Mouse (Mus musculus): ENCODE data around the gene Iqgap1. TPM values are rescaled to one million over a fixed set of nuclear protein-coding genes. Genes with fewer than 3 reads are reported as not detected.
"Not testable (repeated sequence)": the region's sequence is repeated elsewhere in the genome, so short reads cannot be mapped to it uniquely, and the experiment has no call there.

The Iqgap1 gene
- total RNA-seq, 2 experiments from 2014 or later = 40.9 to 43.2 TPM

DNA sequence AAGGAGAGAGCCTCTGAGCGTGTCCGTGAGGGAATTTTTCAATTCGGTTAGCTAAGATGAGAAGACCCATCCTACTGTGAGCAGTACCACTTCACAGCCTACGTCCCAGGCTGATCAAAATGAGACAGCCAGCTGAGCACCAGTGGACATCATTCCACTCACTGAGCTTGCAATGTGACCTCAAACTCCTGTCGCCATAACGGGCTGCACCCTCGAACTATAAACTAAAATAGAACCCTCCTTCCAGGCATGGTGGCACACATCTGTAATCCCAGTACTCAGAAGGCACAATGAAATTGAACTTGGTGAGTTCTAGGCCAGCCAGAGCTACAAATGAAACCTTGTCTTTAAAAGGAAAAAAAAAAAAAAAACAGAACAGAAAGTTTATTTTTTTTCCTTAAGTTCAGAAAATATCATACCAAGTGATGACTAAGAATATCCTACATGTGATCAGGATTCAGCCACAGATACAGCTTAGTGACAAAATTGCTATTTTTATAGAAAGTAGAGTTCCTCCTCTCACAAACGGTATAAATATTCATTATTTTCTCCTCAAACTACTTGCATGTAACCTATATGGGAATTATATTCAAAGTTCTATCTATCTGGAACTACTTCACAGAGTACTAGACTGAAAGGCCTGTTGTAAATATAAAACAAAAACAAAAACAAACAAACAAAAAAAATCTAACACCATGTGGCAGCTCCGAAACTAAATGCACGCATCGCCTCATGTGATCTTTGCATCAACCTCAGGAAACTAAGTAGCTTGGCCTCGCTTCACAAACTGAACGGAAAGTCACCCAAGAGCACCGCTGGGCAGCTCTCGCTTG lies 50.9 kb downstream of the Iqgap1 start:
- intact Hi-C loops (cut with DNase I) = no loop called here
- no peak for DNase-seq

DNA sequence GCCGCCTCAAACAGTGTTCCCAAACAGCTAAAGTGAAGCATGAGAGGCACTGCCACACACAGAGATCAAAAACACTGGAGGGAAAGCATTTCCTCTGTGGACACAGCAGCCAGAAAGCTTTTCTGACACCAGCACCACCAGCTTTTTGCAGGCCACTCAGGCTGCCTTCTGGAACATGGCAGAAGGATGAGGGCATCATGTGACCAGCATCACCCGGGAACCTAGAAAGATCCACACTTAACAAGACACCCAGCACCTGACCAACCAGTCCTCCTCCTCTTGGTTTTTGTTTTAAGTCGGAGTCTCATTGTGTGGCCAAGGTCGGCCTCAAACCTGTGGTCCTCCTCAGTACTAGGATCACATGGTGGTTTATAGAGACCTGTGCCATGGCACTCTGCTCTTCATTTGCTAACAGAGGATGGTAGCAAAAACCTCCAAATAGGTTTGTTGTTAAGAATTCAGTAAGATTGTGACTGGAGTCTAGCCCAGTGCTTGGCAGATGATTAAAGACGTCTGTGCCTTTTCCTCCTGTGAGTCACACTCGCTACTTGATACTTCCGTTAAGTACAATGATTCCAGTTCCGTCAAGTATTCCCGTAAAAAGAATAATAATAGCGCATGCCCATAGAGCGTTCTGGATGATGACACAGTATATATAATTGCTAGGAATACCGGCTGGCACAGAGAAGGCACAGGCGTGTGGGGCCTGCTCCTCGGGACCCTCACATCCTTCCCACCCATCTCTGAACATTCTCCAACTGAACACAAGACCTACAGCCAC lies 51.8 kb downstream of the Iqgap1 start:
- no peak for DNase-seq
- intact Hi-C loops (cut with DNase I) = no loop called here

DNA sequence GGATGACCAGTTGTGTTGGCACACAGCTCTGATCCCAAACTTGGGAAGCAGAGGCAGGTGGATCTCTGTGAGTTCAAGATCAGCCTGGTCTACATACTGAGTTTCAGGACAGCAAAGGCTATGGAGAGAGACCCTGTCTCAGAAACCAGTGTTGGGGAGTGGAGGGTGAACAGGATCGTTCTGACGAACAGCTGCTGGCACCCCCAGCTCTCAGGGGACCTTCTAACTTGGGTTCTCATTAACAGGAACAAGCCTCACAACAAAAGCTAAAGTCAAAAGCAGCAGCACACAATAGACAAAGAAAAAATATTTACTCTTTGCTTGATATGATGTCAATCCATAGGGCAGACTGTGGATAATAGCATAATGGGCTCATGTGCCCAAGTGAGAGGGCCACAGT lies 55.3 kb downstream of the Iqgap1 start:
- no peak for DNase-seq
- intact Hi-C loops (cut with DNase I) = no loop called here

DNA sequence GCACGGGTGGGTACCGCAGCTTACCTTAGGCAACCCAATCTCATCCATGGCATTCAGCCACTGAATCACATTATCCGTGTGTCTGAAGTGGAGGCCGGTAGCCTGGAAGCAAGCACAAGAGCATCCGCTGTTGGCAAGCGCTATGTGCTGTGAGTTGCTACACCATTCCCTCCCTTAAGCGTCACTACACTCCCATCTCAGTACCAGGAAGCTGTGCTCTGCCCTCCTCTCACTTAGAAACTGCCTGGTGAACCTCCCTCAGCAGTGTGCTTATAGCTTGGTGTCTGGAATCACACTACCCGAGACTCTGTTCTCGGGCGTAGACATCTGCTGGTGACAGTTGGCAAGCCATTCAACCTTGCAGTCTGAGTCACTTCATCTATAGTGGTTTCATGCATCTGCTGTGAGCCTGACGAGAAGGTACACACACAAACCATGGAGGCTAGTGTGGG lies 58.9 kb downstream of the Iqgap1 start:
- intact Hi-C loops (cut with DNase I) = no loop called here
- peak; percentile 51 for DNase-seq

DNA sequence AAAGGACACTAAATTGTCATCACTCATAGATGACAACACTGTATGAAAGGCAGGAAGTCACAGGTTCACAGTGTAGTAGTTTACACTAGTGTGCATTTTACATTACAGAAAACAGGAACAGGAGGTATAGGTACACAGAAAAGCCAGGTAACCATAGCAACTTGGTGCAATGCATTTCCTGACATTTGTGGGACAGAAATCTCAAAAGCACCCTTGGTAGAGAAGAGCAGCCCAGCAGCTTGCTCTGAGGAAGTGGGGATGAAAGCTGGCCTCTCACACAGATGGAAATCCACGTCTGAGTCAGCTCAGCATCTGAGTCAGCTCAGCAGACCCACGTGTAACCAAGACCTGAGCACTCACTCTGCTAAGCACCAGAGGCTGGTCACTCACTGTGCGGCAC lies 59.7 kb downstream of the Iqgap1 start:
- DNase-seq = no peak
- intact Hi-C loops (cut with DNase I) = no loop called here

DNA sequence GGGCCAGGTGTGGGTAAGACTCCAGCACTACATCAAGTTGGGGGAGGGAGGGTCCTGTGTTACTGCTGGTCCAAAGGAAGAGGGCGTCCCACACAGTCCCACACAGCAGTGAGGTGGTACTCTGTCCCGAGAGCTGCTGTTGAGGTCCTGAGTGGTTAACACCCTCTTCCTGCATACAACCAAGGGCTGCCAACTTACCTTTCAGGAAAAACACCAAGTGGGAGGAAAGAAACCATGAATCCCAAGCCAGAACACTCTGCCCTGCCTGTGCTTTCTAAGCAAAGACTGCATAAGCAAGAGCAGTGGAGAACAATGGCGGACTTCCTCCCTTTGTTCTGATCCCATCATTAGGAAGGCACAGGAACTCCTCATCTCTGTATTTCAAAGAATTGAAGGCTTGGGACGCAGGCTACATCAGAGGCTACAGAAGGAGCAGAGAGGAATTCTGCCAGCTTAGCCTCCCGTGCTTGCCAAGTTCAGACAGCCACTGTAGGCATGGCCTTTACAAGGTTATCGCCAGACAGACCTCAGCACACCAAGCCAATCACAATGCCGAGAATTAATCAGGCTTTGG lies 61.8 kb downstream of the Iqgap1 start:
- intact Hi-C loops (cut with DNase I) = no loop called here
- DNase-seq = peak; percentile 60

DNA sequence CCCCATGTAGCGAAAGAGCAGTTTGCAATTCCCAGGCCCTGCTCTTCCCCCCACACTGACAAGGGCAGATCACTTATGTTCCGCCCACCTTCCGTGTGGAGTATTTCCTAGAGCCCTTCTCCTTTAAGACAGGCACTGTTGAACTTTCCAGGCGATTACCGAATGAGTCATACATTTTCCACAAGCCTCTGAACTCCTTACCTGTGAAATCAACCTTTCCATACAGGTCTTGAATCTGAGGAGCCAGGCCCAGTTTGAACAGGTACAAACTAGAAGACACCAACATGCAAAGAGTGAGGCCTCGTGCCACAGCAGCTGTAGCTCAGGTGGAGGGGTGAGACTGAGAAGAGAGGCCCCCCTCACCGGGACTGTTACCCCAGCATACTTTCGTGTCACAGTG lies 63.5 kb downstream of the Iqgap1 start:
- no peak for DNase-seq
- intact Hi-C loops (cut with DNase I) = no loop called here

DNA sequence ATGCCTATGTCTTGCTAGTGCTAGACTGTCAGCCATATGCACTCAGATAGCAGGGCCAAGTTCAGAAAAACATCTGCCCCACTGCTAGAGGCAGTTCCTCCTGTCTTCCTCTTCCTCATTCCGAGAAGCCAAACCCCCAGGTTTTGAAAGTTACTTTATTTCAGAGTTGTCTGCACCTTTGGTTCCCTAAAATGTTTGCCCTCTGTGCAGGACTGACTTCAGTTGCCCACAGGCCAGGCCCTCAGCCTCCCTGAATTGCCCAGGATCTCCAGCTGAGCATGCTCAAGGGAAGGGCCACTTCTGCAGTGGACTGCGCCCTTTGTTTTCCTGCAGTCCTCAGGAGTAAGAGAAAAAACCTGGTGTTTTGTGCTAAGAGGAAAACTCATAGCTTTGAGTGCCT lies 71.7 kb downstream of the Iqgap1 start:
- intact Hi-C loops (cut with DNase I) = no loop called here
- no peak for DNase-seq

DNA sequence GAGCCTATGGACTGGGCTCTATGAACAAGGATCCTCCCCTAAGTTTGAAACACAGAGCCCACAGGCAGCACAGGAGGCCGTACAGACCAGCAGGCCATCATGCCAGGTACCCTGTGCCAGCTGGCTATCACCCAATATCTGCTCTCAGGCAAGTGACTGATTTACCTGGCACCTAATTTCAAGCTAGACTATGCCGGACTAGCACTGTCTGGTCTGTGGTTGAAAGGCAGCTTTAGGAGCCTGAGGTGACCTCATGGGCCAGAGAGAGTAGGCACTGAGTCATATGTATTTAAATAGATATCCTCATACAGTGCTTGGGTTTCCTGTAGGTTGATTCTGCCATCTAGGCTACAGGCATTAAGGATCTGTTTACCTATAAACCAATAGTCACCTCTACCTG lies 72.2 kb downstream of the Iqgap1 start:
- DNase-seq = peak; percentile 42
- intact Hi-C loops (cut with DNase I) = no loop called here

DNA sequence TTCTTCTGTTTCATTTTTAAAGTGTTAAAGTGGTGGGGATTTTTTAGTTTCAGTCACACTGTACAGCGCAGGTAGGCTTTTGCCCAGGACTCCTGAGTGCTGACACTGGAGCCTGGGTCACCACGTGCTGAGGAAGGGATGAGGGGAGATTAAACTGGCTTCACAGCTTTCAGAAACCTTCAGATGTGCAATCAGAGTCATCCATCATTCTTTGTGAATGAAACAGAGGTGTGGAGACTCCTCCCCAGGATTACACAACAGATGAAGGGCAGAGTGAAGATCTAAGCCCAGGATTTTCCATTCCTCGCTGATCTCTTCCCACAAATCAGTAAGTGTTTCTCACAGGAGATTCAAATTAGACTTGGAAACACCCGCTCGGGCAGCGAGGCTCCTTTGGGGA lies 76.2 kb downstream of the Iqgap1 start:
- DNase-seq = no peak
- intact Hi-C loops (cut with DNase I) = no loop called here

DNA sequence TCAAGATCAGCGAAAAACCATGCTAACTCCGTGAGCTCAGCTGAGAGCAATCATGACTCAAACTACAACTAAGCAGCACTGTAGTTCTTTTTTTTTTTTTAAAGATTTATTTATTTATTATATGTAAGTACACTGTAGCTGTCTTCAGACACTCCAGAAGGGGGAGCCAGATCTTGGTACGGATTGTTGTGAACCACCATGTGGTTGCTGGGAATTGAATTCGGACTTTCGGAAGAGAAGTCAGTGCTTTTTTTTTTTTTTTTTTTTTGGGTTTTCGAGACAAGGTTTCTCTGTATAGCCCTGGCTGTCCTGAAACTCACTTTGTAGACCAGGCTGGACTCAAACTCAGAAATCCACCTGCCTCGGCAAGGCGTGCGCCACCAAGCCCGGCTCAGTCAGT lies 76.7 kb downstream of the Iqgap1 start:
- intact Hi-C loops (cut with DNase I); DNase-seq: not testable (repeated sequence)

DNA sequence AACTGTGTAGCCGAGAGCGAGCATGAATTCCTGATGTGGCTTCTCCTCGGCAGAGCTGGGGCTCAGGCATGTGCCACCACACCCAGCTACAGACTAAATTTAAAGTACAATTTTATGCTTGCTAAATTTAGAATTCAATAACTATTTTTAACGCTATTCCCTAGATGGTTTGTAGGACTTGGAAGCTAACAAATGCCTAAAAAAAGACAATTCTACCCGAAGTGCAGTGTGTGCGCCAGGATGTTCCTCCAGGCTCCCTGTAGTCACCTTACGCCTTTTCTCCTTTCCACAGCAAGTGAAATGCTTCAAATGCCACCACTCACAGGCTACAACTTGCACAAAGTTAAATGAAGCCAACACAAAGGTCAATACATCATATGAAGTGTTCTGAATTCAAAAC lies 78.4 kb downstream of the Iqgap1 start:
- intact Hi-C loops (cut with DNase I) = no loop called here
- no peak for DNase-seq

DNA sequence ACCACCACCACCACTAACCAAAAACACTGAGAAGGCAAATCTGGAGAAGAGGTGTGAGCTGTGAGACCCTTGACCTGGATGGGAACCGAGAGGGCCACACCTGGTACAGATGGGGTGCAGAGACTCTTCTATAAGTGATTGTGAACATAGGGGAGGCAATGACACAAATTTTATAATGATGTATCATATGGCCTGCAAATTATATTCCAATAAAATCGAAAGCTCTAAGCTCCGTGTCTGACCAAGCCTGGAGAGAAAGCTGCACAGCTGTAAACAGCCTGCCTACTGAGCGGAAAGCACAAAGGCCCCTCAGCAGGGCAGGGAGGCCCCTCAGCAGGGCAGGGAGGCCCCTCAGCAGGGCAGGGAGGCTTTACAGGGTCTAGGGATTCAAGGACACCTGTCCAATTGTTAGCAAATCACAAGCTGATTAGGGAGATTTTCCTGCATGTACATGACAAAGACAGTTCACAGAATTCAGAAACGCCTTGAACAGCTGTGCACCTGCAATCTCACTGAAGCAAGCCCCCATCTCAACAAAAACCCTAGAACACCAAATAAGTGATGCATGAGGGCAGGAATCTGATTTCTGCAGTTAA lies 79.5 kb downstream of the Iqgap1 start:
- intact Hi-C loops (cut with DNase I) = no loop called here
- DNase-seq = no peak

DNA sequence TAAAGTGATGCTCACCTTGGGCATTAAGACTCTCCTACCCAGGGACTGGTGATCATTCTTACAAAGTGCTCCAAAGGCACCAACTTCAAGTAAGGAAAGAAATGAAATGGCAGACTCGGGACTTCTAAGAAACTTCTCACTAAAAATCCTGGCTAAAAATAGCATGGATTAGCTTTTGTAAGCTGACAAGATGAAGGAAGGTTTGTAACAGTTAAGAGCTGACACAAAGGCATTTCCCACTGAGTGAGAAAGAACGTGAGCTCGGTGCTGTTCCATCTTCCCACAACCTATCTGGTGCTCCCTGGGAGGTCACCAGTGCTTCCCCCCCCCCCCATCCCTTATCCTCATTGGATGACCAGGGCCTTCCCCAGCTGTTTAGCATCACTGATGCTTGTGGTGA lies 80.0 kb downstream of the Iqgap1 start:
- intact Hi-C loops (cut with DNase I) = no loop called here
- no peak for DNase-seq

DNA sequence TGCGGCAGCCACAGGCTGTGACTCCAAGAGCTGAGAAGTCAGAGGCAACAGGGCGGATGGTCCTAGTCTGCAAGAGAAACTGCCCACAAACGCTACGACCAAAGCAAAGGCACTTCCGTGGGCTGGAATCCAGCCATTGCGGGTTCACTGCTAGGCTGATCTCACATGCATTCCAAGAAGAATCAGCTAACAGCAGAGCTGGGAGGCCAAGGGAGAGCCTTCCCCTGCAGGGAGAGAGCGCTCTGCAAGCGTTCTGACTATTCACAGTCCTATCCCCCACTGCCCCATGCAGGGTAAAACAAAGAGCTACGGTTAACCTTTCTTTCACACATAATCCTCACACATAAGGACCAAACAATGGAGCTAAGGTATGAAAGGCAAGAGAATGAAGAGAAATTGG lies 80.5 kb downstream of the Iqgap1 start:
- intact Hi-C loops (cut with DNase I) = no loop called here
- no peak for DNase-seq

DNA sequence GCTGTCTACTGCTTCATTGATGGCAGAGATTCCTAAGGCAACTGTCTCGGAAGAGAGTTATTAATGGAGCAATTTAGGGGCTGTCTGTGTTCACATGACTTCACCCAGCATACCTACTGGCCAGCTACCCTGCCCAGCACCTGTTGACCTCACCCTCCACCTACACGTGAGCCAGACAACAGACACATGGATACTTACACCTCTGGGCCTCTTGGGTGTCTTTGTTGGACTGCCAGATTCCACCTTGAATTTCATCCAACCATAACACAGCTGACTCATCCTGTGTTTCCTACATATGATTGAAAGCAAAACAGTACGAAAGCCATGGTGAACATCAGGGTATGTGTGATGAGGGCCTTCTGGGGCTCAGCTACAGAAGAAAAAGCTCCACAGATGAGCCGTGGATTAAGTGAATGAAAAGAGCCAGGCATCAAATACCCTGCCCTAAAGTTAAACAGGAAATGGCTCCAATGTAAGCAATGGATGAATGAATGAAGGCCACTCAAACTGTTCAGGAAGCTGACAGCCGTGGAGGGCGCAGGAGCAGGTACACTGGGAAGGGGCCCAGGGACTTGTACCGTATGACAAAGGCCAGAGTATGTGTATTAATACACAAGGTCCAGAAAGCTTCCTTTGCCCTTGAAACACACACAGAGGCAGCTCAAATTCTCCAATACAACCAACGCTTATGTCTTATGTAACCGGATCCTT lies 81.7 kb downstream of the Iqgap1 start:
- intact Hi-C loops (cut with DNase I) = no loop called here
- DNase-seq = no peak

DNA sequence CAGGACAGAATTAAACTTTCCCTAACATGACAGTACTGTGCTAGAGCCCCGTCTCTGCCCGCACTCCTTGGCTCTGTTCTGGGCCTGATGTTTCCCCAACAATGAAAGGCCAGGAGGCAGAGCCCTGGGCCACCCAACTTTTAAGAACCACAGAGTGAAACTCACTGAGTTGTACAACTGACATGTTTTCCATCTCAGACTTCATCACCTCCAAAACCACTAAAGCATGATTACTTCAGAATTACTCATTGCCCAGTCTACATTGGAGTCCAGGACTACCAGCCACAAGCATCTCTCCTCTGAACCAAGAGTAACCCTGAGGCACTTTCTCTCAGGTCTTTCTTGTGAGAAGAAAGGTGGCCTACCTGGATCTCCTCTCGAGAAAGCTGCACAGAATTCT lies 83.1 kb downstream of the Iqgap1 start:
- DNase-seq = no peak
- intact Hi-C loops (cut with DNase I) = no loop called here

DNA sequence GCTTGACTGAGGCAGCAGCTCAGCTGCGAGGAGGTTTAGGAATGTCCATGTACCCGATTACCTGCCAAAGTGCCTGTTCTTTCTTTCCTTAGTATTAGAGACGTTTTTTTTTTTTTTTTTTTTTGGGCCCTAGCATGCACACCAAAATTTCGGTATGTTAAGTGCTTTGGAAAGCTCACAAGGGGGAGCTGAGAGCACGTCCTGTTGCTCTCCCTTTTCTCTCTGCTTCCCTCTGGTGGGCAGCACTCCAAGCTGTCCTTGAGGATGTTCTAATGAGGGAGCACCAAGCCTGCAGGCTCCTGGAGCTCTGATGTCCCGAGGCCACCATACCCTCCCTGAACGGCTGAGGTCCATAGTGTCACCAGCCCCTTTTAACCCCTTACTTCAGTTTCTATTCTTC lies 84.8 kb downstream of the Iqgap1 start:
- DNase-seq = peak; percentile 78
- intact Hi-C loops (cut with DNase I) = no loop called here

DNA sequence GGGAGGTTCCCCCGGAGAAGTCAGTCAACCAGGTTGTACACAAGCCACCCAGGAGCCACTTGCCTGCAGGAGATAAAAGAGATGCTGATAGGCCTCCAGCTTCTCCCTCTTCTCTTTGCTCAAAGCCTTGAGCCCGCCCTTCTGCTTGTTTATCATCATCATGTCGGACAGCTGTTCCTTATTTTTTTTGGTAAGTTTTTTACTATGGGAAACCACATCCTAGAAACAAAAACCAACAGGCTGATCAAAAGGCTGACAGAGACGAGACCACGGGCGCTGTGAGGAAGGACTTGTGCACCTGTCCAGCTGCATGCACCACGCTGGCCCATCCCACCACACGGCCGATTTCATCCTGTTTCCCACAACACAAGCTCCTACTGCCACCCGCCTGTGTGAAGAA lies 89.6 kb downstream of the Iqgap1 start:
- intact Hi-C loops (cut with DNase I) = loop anchor here (10.0 kb wide), 1 partner anchor 59 kb away; no protein-coding TSS in a partner anchor
- no peak for DNase-seq

DNA sequence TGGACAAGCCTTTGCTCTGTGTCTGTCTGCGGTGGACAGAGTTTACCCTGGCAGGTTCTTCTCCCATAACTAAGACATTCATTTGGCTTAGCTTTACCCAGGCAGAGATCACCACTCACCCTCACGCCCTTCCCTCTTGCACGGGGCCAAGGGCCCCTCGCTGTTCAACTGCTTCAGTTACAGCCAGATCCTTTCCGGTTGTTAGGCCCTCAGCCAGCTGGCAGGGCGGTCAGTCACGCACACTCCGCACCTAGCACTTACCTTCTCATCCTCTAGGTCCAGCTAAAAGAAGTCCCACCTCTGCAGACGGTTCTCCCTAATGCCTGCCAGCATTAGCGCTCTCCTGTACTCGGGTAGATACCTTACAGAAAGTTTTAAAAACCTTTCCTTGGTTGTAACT lies 92.8 kb downstream of the Iqgap1 start:
- intact Hi-C loops (cut with DNase I) = loop anchor here (5.0 to 10.0 kb wide), 2 partner anchors 62 to 114 kb away; no protein-coding TSS in a partner anchor
- DNase-seq = no peak

DNA sequence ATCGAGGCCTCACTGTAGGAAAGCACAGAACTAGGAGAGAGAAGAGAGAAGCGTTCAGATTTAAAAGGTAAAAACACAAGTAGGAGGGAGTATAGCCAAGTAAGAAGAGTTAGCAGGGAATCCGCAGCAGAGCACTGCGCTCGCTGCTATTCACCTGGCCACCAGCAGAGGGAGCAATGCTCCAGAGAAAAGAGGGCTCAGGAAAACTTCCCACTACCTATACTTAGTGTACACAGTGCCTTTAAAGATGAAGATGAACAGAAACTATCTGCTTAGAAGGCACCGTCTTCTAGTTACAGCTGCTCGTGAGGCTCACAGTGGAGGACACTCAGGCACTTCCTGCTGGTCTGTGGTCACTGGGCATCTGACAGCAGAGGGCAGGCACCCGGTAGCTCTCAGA lies 96.1 kb downstream of the Iqgap1 start:
- intact Hi-C loops (cut with DNase I) = loop anchor here (5.0 to 10.0 kb wide), 2 partner anchors 65 to 118 kb away; no protein-coding TSS in a partner anchor
- DNase-seq = peak; percentile 63
